Mouse (Mus musculus) lung, postnatal 4 days (tissue): Measurements from ENCODE around the gene Crym.

Source experiments
- DNase-seq, 2 experiments: peaks; one replicate each; pipeline ENCODE4 v3.0.0; 2021

Crym gene

DNA sequence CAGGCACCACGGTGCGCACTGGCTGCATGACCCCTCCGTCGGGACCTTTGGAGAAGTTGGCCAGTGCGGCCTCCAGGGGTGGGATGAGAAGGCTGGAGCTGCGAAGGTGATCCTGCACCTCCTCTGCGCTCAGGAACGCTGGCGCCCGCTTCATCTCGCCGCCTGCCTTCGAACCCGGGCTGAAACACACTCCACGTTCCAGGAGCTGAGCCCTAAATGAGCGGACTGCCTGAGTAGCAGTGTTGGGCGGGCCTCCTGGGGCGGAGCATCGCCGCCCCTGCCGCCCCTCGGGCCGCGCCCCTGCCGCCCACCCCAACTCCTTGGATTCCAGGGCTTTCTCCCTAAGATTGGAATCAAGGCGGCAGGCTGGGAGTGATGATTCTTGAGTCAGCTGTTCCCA, at the start of gene Crym:
Gene Crym, minus strand, starts transcription at position 341 of the 400 bp plus-strand sequence.
- DNase-seq: peak in 1 of 2 experiments; percentile 28

DNA sequence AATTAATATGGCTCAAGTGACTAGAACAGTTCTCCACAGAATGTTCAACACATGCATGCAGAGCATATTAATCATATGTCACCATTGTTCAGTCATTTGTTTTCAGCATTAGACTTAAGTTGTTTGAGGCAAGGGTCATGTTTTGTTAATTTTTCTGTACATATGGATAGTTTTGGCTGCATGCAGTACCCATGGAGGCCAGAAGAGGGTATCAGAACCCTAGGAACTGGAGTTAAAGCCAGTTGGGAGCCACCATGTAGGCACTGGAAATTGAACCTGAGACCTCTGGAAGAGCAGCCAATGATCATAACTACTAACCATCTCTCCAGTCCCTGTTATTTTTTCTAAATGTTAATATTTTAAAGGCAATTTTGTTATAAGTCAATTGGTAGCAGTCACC, 39.2 kb upstream of the Crym start:
- DNase-seq: no peak

DNA sequence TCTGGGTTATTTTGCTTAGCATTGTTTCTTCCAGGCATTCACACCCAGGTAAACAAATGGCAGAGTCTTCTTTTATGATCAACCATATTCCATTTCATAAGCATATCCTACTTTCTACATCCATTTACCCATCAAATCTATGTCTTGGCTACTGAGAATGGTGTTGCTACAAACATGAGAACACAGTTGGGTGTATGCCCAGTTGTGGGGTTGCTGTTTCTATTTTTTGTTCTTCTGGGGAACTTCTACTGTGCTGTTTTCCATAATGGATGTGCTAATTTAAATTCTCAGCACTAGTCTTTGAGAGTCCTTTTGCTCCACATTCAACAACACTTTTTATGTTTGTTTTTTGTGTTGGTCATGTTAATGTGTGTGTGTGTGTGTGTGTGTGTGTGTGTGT, 26.6 kb upstream of the Crym start:
- DNase-seq: no peak

DNA sequence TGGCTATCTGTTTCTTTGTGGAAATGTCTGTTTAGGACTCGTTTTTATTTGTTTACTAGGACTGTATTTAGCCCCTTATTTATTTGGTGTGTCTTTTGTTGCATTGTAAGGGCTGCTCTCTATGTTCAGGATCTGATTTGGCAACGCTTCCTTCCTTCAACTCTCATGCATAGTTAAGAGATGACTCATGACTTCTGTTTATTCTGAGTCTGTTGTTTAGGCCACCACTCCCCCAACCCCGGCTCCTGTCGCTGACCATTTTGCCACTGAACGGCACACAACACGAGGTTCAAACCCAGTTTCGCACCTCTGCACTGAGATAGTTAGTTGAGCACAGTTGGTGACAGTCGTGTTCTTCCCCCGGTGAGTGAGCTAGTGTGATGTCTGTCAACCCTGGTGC, 4.1 kb upstream of the Crym start:
- peak; percentile 38 to 40 for DNase-seq

DNA sequence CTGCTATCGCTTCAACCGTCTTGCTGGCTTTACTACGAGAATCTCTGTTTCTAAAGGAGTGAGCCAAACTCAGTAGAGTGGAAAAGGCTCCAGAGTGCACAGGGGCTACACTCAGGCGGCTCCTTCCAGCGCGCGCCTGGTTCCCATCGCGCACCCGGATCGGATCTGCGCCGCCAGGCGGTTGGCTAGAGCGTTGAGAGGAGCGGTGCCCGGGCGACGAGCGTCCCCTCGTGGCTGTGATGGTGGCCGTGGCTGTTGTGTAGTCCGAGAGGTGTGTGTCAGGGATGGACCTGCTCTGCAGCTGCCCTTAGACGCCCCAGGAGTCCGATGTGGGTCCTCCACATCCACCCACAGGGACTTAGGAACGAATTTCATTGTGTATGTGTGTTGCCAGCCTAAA, 1.9 kb upstream of the Crym start, which contains the start of gene Abca14:
Gene Abca14, plus strand, starts transcription at position 173 of the 400 bp plus-strand sequence.
- DNase-seq: peak; percentile 87 to 90

DNA sequence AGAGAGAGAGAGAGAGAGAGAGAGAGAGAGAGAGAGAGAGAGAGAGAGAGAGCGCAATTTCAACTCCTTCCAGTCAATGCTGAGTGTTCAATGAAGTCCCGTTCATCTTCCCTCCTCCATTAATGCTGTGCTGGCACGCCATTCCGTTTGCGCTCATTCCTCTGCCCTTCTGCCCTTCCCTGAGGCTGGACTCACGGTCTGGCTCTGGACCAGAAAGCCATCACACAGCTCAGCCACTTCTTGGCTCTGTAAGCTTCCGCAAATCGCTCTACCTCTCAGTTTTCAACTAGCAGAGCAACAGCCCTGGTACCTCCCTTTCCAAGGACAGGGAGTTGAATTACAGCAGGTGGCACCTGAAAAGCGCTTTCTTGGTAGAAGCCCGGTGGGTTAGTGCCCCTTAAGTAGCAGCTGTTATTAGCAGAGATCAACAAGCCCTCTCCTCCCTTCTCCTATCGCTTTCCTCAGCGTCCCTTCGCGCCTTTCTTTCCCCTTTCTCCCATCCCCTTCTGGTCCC, 623 bp downstream of the Crym start:
- peak in 1 of 2 experiments; percentile 43 for DNase-seq

DNA sequence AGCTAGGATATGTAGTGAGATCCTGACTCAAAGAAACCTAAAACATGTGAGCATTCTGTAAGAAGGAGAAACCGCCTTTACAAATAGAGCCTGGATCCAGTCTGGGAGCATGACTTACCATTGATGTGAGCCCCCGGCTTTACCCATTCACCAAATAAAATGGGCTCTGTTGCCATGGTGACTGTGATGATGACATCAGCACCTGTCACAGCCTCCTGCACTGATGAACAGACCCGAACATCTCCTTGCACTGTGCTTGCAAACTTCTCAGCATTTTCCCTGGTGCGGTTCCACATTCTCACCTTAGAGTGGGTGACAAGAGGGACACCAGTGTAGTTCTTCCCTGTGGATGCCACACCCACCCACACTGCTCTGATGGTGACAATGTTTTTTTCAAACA, 6.7 kb downstream of the Crym start:
- DNase-seq: no peak

DNA sequence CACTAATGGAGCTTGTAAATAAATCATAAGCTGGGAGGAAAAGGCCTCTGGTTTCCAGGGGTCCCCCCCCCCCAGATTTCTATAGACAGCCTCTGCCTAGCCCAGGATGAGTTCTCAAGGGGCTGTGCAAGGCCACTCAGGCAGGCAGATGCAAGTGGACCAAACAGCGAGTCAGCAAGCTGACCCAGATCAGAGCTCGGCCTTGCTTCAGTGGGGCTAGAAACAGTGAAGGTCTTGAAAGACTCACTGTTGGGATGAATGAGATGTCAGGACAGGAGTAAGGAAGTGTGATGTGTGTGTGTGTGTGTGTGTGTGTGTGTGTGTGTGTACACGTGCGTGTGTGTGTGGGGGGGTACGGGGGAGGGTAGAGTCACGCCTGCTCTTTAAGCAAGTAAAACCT, 9.1 kb downstream of the Crym start:
- DNase-seq: no peak

DNA sequence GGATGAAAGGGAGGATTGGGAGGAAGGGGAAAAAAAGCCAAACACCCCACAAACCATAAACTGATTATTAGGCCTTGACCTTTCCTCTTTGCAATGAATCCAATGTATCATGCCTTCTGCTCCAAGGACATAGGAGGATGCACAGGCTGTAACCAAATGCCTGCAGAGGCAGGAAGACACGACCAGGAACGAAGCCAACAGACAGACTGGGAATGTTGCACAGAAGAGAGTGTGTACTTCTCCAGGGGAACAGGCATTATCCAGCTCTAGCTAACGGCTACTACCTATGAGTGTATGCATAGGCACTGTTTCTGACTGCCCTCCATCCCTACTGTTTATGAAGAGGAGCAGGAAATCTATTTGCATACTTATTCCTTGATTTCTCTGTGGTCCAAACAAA, 9.7 kb downstream of the Crym start:
- DNase-seq: no peak

DNA sequence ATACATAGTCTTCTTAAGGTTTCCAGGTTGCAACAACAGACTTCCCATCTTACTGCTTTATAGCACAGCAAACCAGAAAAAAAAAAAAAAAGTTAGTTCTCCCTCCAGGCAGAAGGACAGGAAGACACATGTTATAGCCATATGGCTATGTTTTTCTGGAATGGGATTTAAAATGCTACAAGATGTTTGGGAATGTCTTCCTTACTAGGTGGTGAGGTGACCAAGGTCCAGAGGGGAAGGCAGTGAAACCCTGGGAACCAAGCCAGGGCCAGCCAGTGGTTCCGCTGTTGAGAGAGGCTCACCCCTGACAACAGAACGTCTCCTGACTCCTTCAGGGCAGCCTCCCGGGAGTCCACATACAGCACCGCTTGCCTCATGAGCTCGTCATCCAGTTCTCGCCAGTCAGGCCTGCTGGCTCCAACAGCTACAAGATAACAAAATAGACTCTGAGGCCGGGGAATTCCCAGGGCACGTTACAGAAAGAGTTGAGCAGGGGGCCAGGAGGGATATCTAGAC, 11.7 kb downstream of the Crym start:
- DNase-seq: no peak

DNA sequence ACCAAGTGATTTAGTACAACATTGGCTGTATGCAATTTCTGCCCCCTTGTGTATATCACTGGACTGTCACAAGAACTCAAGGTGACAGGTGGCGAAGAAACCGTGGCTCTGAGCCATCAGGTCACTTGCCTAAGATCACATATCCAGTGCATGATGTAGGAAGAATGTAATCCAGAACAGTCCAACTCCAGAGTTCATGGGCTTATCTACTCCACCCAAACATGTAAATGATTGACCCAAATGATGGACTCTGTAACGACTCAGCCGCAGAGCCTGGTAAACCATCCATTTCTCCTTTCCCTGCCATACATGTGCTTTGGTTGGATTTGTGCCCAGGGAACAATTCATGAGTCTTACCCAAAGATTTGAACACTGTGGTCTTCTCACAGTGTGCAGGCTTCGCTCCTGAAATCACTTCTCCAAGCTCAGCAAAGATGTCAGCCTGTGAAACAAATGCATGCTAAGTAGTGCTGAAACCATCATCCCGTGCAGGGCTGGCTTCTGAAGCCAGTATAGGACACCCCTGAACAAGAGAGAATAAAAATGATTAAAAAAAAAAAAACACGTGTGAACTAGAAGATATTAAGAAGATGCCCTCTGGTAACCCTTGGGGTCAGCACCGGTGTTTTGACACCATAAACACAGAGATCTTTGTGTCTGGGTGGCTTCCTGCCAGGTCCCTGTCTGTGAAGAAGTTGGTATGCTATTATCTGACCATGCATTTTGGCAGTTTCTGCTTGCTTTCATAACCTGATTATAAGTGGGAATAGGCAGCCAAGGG, 12.4 kb downstream of the Crym start:
- DNase-seq: no peak

DNA sequence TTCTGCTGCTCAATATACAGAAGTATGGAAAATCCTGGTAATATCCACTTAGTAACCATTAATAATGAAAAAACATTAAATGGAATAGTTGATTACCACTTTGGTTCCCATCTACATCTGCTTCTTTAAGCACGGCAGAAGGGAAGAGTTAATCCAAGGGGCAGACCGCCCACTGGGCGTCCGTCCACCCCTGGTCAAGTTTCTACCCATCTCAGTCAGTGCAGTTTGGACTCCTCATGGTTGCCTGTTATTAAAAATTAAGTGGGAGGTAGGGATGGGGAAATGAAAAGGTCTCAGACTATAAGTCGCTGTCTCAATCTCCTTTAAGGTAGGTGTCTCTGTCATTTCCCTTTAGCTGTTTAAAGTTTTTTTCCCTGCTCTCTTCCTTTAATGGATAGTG, 13.0 kb downstream of the Crym start:
- no peak for DNase-seq

DNA sequence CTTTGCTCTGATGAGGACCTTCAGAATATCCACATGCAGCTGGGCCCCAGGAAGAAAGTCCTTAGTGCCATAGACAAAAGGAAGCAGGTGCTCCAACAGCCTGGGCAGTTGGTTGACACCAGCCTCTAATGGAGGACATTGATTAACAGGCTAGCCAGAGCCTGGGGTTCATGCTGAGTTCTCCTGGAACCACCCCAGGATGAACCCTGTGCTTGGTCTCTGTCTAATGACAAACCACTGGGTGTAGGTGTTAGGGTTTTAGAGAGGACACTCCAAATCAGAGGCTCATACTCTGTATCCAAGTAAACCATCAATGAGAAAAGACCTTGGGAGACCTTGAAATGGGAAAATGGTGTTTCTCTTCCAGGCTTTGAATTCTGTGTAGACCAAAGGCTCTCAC, 19.0 kb downstream of the Crym start:
- DNase-seq: no peak

DNA sequence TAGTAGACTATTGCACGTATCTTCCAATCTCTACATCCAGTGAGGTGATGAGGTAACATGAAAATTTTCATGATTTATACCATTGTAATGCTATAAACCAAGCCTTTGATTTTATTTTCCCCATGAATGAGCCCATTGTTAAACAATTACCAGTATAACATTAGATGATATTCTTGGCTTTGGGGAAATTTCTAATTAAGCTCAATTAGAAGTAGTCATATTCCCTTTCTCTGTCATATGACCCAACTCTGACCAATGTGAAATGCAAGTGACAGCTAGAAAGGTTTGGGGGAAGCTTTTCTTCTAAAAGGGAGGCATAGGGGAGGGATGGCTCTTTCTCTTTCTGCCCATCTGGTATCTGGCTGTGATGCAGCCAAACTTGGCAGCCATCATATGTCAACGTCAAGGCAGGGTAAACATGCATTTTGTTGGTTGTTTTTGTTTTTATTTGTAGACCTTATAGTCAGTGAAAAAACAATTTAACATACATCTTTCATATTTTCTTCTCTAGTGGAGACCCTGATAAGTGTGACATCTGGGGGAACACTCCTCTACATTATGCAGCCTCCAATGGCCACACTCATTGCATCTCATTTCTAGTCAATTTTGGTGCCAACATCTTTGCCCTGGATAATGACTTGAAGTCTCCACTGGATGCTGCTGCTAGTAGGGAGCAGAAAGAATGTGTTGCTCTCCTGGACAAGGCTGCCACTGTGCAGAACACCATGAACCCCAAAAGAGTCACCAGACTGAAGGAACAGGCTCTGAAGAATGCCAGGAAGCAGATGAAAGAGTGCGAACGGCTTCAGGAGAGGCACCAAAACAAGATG, 20.3 kb downstream of the Crym start:
- no peak for DNase-seq

DNA sequence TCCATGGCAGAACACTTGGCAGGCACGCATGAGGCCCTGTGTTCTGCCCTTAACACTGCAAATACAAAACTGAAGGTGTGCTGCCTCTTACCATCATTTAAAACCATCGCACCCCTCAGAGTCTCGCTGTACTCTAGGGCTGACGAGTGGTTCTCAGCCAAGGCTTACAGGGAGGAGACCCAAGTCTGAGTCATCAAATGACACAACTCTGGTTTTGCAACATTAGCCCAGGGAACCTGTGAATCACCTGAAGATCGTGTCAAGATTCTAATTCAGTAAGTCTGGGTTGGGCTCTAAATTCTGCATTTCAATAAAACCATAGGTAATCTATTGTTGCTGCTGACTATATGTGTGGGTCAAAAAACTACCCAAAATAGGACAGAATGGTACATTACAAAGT, 21.4 kb downstream of the Crym start:
- no peak for DNase-seq

DNA sequence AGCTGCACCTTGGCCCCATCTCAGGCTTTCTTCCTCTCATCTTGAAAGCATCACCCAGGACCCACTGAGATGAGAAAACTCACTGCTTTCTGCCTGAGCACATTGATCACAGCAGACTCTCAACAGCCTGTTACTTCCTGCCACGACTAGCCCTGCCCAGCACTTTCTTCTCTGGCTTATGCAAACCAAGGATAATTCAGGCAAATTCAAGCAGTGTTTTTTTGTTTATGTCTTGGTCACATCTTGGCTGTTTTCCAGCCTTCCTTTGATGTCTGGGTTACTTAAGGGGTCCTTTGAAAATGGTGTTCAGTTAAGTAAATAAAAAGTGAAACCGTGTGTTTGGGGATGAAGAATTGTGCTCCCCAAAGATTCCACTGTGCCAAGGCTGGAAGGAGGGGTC, 23.0 kb downstream of the Crym start:
- DNase-seq: no peak

DNA sequence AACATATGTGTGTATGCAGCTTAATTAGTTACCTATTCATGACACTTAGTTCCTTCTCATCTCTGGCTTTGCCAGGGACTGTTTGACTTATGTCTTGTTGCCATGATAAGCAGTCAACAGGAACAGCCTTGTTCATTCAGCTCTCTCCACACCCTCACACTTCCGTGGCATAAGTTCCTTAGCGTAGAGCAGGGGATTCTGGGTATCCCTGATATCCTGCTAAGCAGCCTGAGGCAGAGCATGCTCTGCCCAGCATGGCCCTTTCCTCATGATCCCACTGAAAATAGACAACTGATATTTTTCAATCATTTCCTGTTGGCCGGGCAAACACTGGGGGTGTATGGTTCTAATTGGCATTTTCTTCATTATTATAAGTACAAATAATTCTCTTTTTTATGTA, 24.3 kb downstream of the Crym start:
- DNase-seq: no peak

DNA sequence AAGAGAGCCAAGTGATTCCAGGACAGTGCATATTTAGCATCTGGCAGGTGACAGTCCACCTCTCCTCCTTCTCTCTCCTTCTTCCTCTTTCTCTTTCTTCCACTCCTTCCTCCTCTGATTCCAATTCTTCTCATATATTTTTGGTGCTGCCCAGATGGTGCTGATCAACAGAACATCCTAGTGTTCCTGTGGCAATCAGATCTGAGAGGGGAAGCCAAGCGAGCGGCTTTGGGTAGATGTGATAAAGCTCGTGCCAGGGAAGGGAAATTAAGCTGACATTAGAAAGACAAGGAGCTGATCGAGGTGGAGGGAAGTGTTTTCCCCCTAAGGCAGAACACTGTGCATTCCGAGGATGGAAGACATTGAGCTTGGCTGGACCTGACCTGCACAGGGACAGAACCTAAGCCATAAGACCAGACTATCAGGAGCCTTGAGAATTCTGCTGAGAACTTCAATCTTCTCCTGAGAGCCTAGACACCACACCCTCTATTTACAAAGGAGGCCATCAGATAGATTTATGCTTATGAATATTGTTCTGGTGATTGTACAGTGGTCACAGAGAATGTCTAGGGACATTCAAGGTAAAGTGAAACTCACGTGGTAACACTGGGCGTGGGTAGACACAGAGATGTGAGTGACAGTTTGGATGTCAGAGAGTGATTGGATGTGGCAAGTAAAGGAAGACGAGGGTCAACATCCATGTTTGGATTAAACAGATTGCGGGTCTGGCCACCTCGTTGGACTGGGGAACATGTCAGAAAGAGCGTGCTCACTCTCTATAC, 27.0 kb downstream of the Crym start:
- no peak for DNase-seq

DNA sequence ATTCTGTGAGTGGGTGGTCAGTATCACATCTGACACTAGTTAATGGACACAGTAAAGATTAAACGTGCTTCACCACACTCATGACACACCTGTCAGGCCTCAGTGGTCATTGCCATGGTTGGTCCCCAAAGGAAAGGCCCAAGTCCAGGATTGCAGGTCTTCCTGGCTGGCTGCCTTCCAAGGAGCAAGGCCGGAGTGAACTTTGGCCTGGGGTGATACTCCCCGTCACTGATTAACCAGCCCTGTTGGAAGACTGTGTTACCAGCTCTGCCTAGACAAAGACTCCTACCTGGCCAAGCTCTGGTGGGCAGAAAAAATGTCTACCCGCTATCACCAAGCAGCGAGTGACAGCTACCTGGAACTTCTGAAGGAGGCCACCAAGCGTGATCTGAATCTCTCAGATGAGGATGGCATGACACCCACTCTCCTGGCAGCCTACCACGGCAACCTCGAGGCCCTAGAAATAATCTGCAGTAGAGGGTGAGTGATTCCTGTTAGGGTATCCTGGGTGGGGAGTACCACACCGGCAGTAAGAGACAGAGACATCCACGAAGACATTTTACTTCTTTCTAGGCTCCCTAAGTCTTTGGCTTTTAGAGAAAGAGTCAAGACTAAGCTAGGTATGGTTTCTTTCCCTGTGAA, 28.2 kb downstream of the Crym start, which contains the start of gene Anks4b:
Gene Anks4b, plus strand, starts transcription at position 256 of the 642 bp plus-strand sequence.
- DNase-seq: no peak

DNA sequence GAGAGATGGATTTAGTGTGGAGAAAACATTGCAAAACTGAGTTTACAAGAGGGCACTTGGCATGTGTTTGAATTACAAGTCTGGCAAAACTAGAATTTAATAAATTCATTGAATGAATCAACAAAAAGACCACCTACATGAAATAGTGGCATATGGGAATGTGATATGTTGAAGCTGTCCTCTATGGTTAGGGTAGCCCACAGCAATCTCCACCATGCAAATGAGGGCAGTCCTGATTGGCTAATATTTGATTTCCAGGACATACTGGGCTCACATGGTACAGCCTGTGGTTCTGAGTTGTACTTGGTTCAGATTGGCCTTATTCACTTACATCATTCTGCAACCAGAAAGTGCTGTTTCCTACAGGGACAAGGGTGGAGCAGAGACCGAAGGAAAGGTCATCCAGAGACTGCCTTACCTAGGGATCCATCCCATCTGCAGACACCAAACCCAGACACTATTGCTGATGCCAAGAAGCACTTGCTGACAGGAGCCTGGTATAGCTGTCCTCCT, 29.7 kb downstream of the Crym start:
- DNase-seq: no peak

DNA sequence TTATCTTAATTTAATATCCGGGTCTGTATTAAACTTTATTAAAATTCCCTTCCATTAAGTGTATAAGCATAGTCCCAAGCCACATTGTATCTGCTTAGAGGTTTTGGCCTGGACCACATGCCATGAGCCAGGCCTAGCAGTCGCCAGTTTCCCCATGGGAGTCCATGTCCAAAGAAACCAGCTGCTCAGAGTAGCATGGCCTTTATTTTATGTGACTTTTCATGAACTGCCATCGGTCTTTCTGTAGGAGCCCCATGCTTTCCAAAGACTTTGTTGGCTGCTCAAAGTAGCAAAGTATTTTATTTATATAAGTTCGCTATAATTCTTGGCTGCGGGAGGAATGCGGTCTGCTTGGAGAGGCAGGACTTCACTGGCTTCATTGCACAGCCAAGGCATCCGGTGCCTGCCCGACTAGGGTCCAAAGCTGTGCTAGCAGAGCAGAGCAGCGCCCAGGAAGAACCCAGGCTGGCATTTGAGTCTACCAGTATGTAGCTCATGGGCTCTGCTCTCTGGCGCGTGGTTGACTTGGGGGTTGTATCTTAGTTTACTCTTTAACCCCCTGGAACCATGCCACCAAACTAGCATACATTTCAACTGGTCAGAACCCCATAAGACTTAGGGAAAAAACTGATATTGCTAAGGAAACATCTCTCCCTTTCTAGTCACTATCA, 38.2 kb downstream of the Crym start:
- no peak for DNase-seq
